Mouse (Mus musculus) stomach, embryonic 14.5 days (tissue): Measurements from ENCODE around the gene Hist1h2bl. TPM values are rescaled to one million over a fixed set of nuclear protein-coding genes. Genes with fewer than 3 reads are reported as not detected.
"Not testable (repeated sequence)": the region's sequence is repeated elsewhere in the genome, so short reads cannot be mapped to it uniquely, and the experiment has no call there.

Source experiments
- ATAC-seq: fragments of 200-750 bp; cut with Nextera tagmentation; 2 replicates; pipeline ENCODE4 v1.8.0; 2017; ENCODE audit warnings: low read depth, moderate TSS enrichment; ENCODE audit not compliant: insufficient number of reproducible peaks, insufficient read depth, low FRiP score
- H3K27ac ChIP-seq: fragments of 300-500 bp; sonication (generic); 2 replicates; pipeline ENCODE4 v1.5.1; 2014; ENCODE audit warnings: mild to moderate bottlenecking, low read length, moderate library complexity, mixed read lengths
- H3K27me3 ChIP-seq: fragments of 300-500 bp; sonication (generic); 2 replicates; pipeline ENCODE4 v1.6.1; 2014; ENCODE audit warnings: low read length, control low read depth, mixed read lengths; ENCODE audit not compliant: control insufficient read depth, insufficient read depth
- H3K36me3 ChIP-seq: fragments of 300-500 bp; sonication (generic); 2 replicates; pipeline ENCODE4 v1.6.1; 2014; ENCODE audit warnings: mild to moderate bottlenecking, control low read depth, low read length, moderate library complexity, mixed read lengths; ENCODE audit not compliant: control insufficient read depth, insufficient read depth
- H3K4me1 ChIP-seq: fragments of 300-500 bp; sonication (generic); 2 replicates; pipeline ENCODE4 v1.6.1; 2014; ENCODE audit warnings: low read length, control low read depth, mixed read lengths; ENCODE audit not compliant: control insufficient read depth, insufficient read depth
- H3K4me2 ChIP-seq: fragments of 300-500 bp; sonication (generic); replicated peaks from 2 replicates; pipeline ENCODE4 v1.6.1; 2014; ENCODE audit warnings: low read depth, low read length, control low read depth
- H3K4me3 ChIP-seq: fragments of 300-500 bp; sonication (generic); 2 replicates; pipeline ENCODE4 v1.5.1; 2014; ENCODE audit warnings: low read depth, low read length, control low read depth
- H3K9ac ChIP-seq: fragments of 300-500 bp; sonication (generic); replicated peaks from 2 replicates; pipeline ENCODE4 v1.6.1; 2014; ENCODE audit warnings: low read depth, mild to moderate bottlenecking, control low read depth, low read length, moderate library complexity, mixed read lengths
- H3K9me3 ChIP-seq: fragments of 300-500 bp; sonication (generic); 2 replicates; pipeline ENCODE4 v1.6.1; 2016; ENCODE audit warnings: low read depth, low read length, control low read depth; ENCODE audit not compliant: control insufficient read depth
- WGBS: fragments of 180-500 bp; shearing (Covaris S2); extraction: QIAGEN DNeasy Blood & Tissue Kit; methylation state at CpG from one replicate; pipeline ENCODE4 v1.1.7; 2014; 5-methylcytosine and 5-hydroxymethylcytosine counted together
- polyA plus RNA-seq: library from polyadenylated mRNA; unstranded; fragments of >200 nt; fragmentation: Nextera tagmentation; extraction: Ambion mirVana; gene quantifications from 2 replicates; pipeline ENCODE4 v1.2.1, GENCODE M21; 2014

The Hist1h2bl gene
- polyA plus RNA-seq, result 3.7 and 4.3 TPM in 2 replicates

GRCm38 (mm10) chr13:21715864-21716539 is at the start of gene Hist1h2bl, which contains the start of gene Hist1h2ai:
Gene Hist1h2bl (minus strand): TSS chr13:21716143.
Gene Hist1h2ai (plus strand): TSS chr13:21716422.
- peak; percentile 93 for ATAC-seq
- 0% methylated on average over 28 of the region's 50 CpGs for WGBS
- H3K4me3 ChIP-seq, result peak within 1 kb of the TSS; percentile 41
- peak within 1 kb of the TSS; percentile 95 for H3K27ac ChIP-seq
- peaks cover 19% of the 10 kb centered on the region; the same call in 1 of the 2 replicates for H3K4me1 ChIP-seq
- H3K27me3 ChIP-seq, H3K9me3 ChIP-seq, H3K36me3 ChIP-seq: not testable (repeated sequence)
- H3K4me2 ChIP-seq, result peak within 1 kb of the TSS; percentile 84
- H3K9ac ChIP-seq, result peak within 1 kb of the TSS; percentile 65

- H3K4me3 ChIP-seq, result no peak overlapping the region; the same call in 1 of the 2 replicates
- 69% methylated on average over 1 of the region's 1 CpGs for WGBS
Observed at GRCm38 (mm10) chr13:21755707-21756106, 39.8 kb upstream of the Hist1h2bl start.

GRCm38 (mm10) chr13:21754294-21755001 is 38.5 kb upstream of the Hist1h2bl start:
- ATAC-seq, H3K36me3 ChIP-seq, H3K4me1 ChIP-seq, H3K9me3 ChIP-seq, H3K27me3 ChIP-seq: not testable (repeated sequence)
- Histone ChIP-seq H3K4me3 (peak overlapping the region; percentile 45), H3K9ac (peak overlapping the region; percentile 40), H3K27ac (peak overlapping the region; percentile 91), H3K4me2 (peak overlapping the region; percentile 62)
- 0% methylated on average over 22 of the region's 26 CpGs for WGBS

More at GRCm38 (mm10) chr13:21755707-21756106, 39.8 kb upstream of the Hist1h2bl start:
- H3K9me3 ChIP-seq, result no peaks in the 10 kb centered on the region
- H3K27ac ChIP-seq, result no peak overlapping the region
- ATAC-seq, result no peak
- peak overlapping the region; percentile 19; the same call in 1 of the 2 replicates for H3K4me2 ChIP-seq
- H3K27me3 ChIP-seq, result no peaks in the 10 kb centered on the region
- H3K4me1 ChIP-seq, result peaks cover 9% of the 10 kb centered on the region; the same call in 1 of the 2 replicates
- no peaks in the 10 kb centered on the region for H3K36me3 ChIP-seq
- no peak overlapping the region for H3K9ac ChIP-seq

- ATAC-seq, result peak; percentile 95
Observed at GRCm38 (mm10) chr13:21753524-21754285, 37.8 kb upstream of the Hist1h2bl start, which contains the start of the genes Hist1h2ak and Hist1h2bn. Gene Hist1h2ak (minus strand): TSS chr13:21753827. Gene Hist1h2bn (plus strand): TSS chr13:21754123.

GRCm38 (mm10) chr13:21753051-21753523 is 37.1 kb upstream of the Hist1h2bl start:
- peak overlapping the region; percentile 62 for H3K4me2 ChIP-seq
- peak overlapping the region; percentile 45 for H3K4me3 ChIP-seq
- no peaks in the 10 kb centered on the region for H3K36me3 ChIP-seq
- peak overlapping the region; percentile 45 for H3K9ac ChIP-seq
- peaks cover 11% of the 10 kb centered on the region; the same call in 1 of the 2 replicates for H3K4me1 ChIP-seq
- no peaks in the 10 kb centered on the region for H3K27me3 ChIP-seq
- 3% methylated on average over 6 of the region's 10 CpGs for WGBS
- no peak for ATAC-seq
- H3K27ac ChIP-seq, result peak overlapping the region; percentile 91
- no peaks in the 10 kb centered on the region for H3K9me3 ChIP-seq

More at GRCm38 (mm10) chr13:21753524-21754285, 37.8 kb upstream of the Hist1h2bl start, which contains the start of the genes Hist1h2ak and Hist1h2bn:
- Histone ChIP-seq H3K27ac (peak within 1 kb of the TSS; percentile 91), H3K9ac (peak within 1 kb of the TSS; percentile 45), H3K4me3 (peak within 1 kb of the TSS; percentile 45), H3K4me2 (peak within 1 kb of the TSS; percentile 62)
- not testable (repeated sequence) for H3K27me3 ChIP-seq, H3K4me1 ChIP-seq, H3K9me3 ChIP-seq, H3K36me3 ChIP-seq
- under 1% methylated on average over 43 of the region's 50 CpGs for WGBS

- H3K36me3 ChIP-seq, result no peaks in the 10 kb centered on the region
- peaks cover 11% of the 10 kb centered on the region; the same call in 1 of the 2 replicates for H3K4me1 ChIP-seq
- ATAC-seq, result no peak
- WGBS, result 23% methylated on average over 3 of the region's 3 CpGs
- no peaks in the 10 kb centered on the region for H3K27me3 ChIP-seq
- no peaks in the 10 kb centered on the region for H3K9me3 ChIP-seq
- H3K27ac ChIP-seq, result peak overlapping the region; percentile 91; the same call in 1 of the 2 replicates
- peak overlapping the region; percentile 62 for H3K4me2 ChIP-seq
- peak overlapping the region; percentile 2; the same call in 1 of the 2 replicates for H3K4me3 ChIP-seq
- H3K9ac ChIP-seq, result 0 out of 2 replicates have a peak overlapping the region, but pooled peaks have one; percentile 10
Observed at GRCm38 (mm10) chr13:21752356-21752755, 36.4 kb upstream of the Hist1h2bl start.

GRCm38 (mm10) chr13:21751827-21752226 is 35.9 kb upstream of the Hist1h2bl start:
- H3K4me2 ChIP-seq, result no peak overlapping the region
- no peak overlapping the region for H3K9ac ChIP-seq
- no peak for ATAC-seq
- H3K9me3 ChIP-seq, result no peaks in the 10 kb centered on the region
- peak overlapping the region; percentile 91; the same call in 1 of the 2 replicates for H3K27ac ChIP-seq
- no peak overlapping the region for H3K4me3 ChIP-seq
- WGBS, result 58% methylated on average over 3 of the region's 3 CpGs
- H3K36me3 ChIP-seq, result no peaks in the 10 kb centered on the region
- no peaks in the 10 kb centered on the region for H3K27me3 ChIP-seq
- H3K4me1 ChIP-seq, result peaks cover 11% of the 10 kb centered on the region; the same call in 1 of the 2 replicates
